Mouse (Mus musculus): ENCODE results near the gene Klra3. TPM values are rescaled to one million over a fixed set of nuclear protein-coding genes. Genes with fewer than 3 reads are reported as not detected.

Klra3 gene
- polyA plus RNA-seq, 1 experiment from 2014 or later = not detected

Other genes starting within 250 kb of the Klra3 start
- gene Klra8, start 207.7 kb downstream of the Klra3 start, polyA plus RNA-seq (2014; fragmentation: Nextera tagmentation; extraction: Ambion mirVana) = not detected in 2 replicates
- not detected in 2 replicates for gene Klra9, start 144.5 kb downstream of the Klra3 start, polyA plus RNA-seq (2014; fragmentation: Nextera tagmentation; extraction: Ambion mirVana)
- not detected in 2 replicates for gene Klra7, start 104.3 kb downstream of the Klra3 start, polyA plus RNA-seq (2014; fragmentation: Nextera tagmentation; extraction: Ambion mirVana)
- gene Klra10, start 55.6 kb downstream of the Klra3 start, polyA plus RNA-seq (2014; fragmentation: Nextera tagmentation; extraction: Ambion mirVana) = not detected in 2 replicates
- gene Klra1, start 49.3 kb upstream of the Klra3 start, polyA plus RNA-seq (2014; fragmentation: Nextera tagmentation; extraction: Ambion mirVana) = not detected in 2 replicates